In genomic region chr3:95216655-95217254, GRCm38 (mm10) we compare ENCODE assay signal across 8 mouse cellular contexts. TPM values are rescaled to one million over a fixed set of nuclear protein-coding genes. Genes with fewer than 3 reads are reported as not detected.
DNase-seq lines count a peak whose midpoint lies in the region; ATAC-seq and TF ChIP-seq lines count a peak whose summit lies in the region.

No protein-coding gene starts in this region.

- TF ChIP-seq EP300 in MEL (IDR thresholded peaks at IDR 0.05; ENCODE audit: low read depth in 1 of 2, low read length in 2 of 2), result no peak

- DNase-seq in heart, postnatal 25 days (ENCODE audit: low spot score), result no peak
- DNase-seq in MEL (ENCODE audit: low read depth, low spot score), result peak; percentile 55
- DNase-seq in midbrain, embryonic 11.5 days (ENCODE audit: low spot score, missing footprints), result peak; percentile 82
- DNase-seq in layer of hippocampus, postnatal 14 days (ENCODE audit: low spot score in 2 of 2), result no peak
- DNase-seq in gastrocnemius, postnatal 36 days, result no peak
- DNase-seq in kidney, postnatal 25 days, result no peak

- H3K4me2 ChIP-seq in heart, embryonic 14.5 days (ENCODE audit: low read length), result peak overlapping the region; percentile 63
- H3K4me2 ChIP-seq in hindbrain, embryonic 13.5 days, result peak overlapping the region; percentile 65
- H3K4me2 ChIP-seq in midbrain, embryonic 11.5 days, result peak overlapping the region; percentile 60

- no peak for TF ChIP-seq RAD21 in MEL (IDR thresholded peaks at IDR 0.05; ENCODE audit: low read depth, low read length)

- H3K4me3 ChIP-seq in heart, embryonic 14.5 days (ENCODE audit: control insufficient read depth in 1 of 2, insufficient read depth in 1 of 2, low read depth in 1 of 2, low read length in 2 of 2), result peak overlapping the region; percentile 85 to 96
- H3K4me3 ChIP-seq in MEL (ENCODE audit: control insufficient read depth in 1 of 2, insufficient read depth in 1 of 2, low read depth in 2 of 2, low read length in 2 of 2), result peak overlapping the region; percentile 41 to 74
- H3K4me3 ChIP-seq in hindbrain, embryonic 13.5 days, result peak overlapping the region; percentile 71
- peak overlapping the region; percentile 82 for H3K4me3 ChIP-seq in midbrain, embryonic 11.5 days (ENCODE audit: low read depth, low read length)

- ATAC-seq in heart, embryonic 14.5 days (ENCODE audit: insufficient number of reproducible peaks, insufficient read depth, low FRiP score, low read depth), result 0 out of 2 replicates have a peak, but pooled peaks have one; percentile 15
- ATAC-seq in hindbrain, embryonic 13.5 days (ENCODE audit: low FRiP score), result no peak
- ATAC-seq in midbrain, embryonic 11.5 days (ENCODE audit: low FRiP score), result no peak; the same call in 1 of the 2 replicates

- 18% methylated on average over 4 of the region's 4 CpGs for WGBS in heart, embryonic 14.5 days
- 24% methylated on average over 4 of the region's 4 CpGs for WGBS in hindbrain, embryonic 13.5 days
- 23% methylated on average over 4 of the region's 4 CpGs for WGBS in midbrain, embryonic 11.5 days

- peak overlapping the region; percentile 60 to 99 for H3K27ac ChIP-seq in heart, embryonic 14.5 days (replicated peaks in 1 of 2; ENCODE audit: control insufficient read depth in 1 of 2, insufficient read depth in 1 of 2, low read depth in 2 of 2, low read length in 2 of 2)
- H3K27ac ChIP-seq in MEL (ENCODE audit: control insufficient read depth, low read depth, low read length), result peak overlapping the region; percentile 65
- peak overlapping the region; percentile 96 for H3K27ac ChIP-seq in hindbrain, embryonic 13.5 days
- peak overlapping the region; percentile 96; the same call in 1 of the 2 replicates for H3K27ac ChIP-seq in midbrain, embryonic 11.5 days (ENCODE audit: low read depth, low read length)

- TF ChIP-seq POLR2A in MEL (IDR thresholded peaks at IDR 0.05; ENCODE audit: control insufficient read depth in 1 of 2, insufficient read depth in 1 of 2, low read depth in 1 of 2, low read length in 2 of 2, poor library complexity in 1 of 2), result no peak

- peaks cover 50% of the 10 kb centered on the region for H3K36me3 ChIP-seq in heart, embryonic 14.5 days (ENCODE audit: control insufficient read depth, insufficient read depth, low read length)
- H3K36me3 ChIP-seq in MEL (ENCODE audit: control insufficient read depth in 1 of 2, insufficient read depth in 2 of 2, low read length in 2 of 2), result peaks cover 6 to 25% of the 10 kb centered on the region in 2 experiments
- H3K36me3 ChIP-seq in hindbrain, embryonic 13.5 days, result peaks cover 57% of the 10 kb centered on the region
- peaks cover 10% of the 10 kb centered on the region for H3K36me3 ChIP-seq in midbrain, embryonic 11.5 days (ENCODE audit: control insufficient read depth, insufficient read depth, low read length)

- no peak; a peak in 1 of 6 replicates for TF ChIP-seq CTCF in MEL (IDR thresholded peaks at IDR 0.05 in 2 of 3, conservative IDR thresholded peaks at IDR 0.05 in 1 of 3; ENCODE audit: control insufficient read depth in 1 of 3, insufficient read depth in 1 of 3, low read depth in 2 of 3, low read length in 3 of 3, poor library complexity in 1 of 3, severe bottlenecking in 1 of 3)

- intact Hi-C loops in heart, postnatal 25 days (cut with DNase I), result loop anchor here (1.0 to 5.0 kb wide), 4 partner anchors 12 to 74 kb away; partner anchors contain the start of genes Cdc42se1, Mindy1 and Tnfaip8l2
- intact Hi-C loops in gastrocnemius, postnatal 36 days (cut with DNase I), result loop anchor here (5.0 kb wide), 1 partner anchor 74 kb away; the partner anchor contains the start of gene Tnfaip8l2

- H3K9ac ChIP-seq in heart, embryonic 14.5 days (ENCODE audit: low read length), result peak overlapping the region; percentile 97
- peak overlapping the region; percentile 82 for H3K9ac ChIP-seq in MEL (ENCODE audit: control insufficient read depth, low read depth, low read length, poor library complexity, severe bottlenecking)
- peak overlapping the region; percentile 90; the same call in 1 of the 2 replicates for H3K9ac ChIP-seq in hindbrain, embryonic 13.5 days
- H3K9ac ChIP-seq in midbrain, embryonic 11.5 days (ENCODE audit: low read length), result peak overlapping the region; percentile 97

- H3K4me1 ChIP-seq in heart, embryonic 14.5 days (ENCODE audit: control insufficient read depth in 2 of 2, insufficient read depth in 2 of 2, low read length in 2 of 2), result peaks cover 0 to 14% of the 10 kb centered on the region in 2 experiments; a peak in 2 of 4 replicates
- peaks cover 8 to 14% of the 10 kb centered on the region in 2 experiments for H3K4me1 ChIP-seq in MEL (ENCODE audit: control insufficient read depth in 1 of 2, insufficient read depth in 2 of 2, low read length in 2 of 2)
- peaks cover 24% of the 10 kb centered on the region for H3K4me1 ChIP-seq in hindbrain, embryonic 13.5 days (replicated peaks)
- peaks cover 7% of the 10 kb centered on the region for H3K4me1 ChIP-seq in midbrain, embryonic 11.5 days (ENCODE audit: control insufficient read depth, insufficient read depth, low read length)

- H3K27me3 ChIP-seq in heart, embryonic 14.5 days (ENCODE audit: control insufficient read depth, insufficient read depth, low read length), result no peaks in the 10 kb centered on the region
- no peaks in the 10 kb centered on the region for H3K27me3 ChIP-seq in MEL (ENCODE audit: control insufficient read depth in 1 of 2, insufficient read depth in 2 of 2, low read length in 2 of 2)
- no peaks in the 10 kb centered on the region for H3K27me3 ChIP-seq in hindbrain, embryonic 13.5 days
- H3K27me3 ChIP-seq in midbrain, embryonic 11.5 days (ENCODE audit: control insufficient read depth, insufficient read depth, low read length), result no peaks in the 10 kb centered on the region

- H3K79me2 ChIP-seq in MEL (ENCODE audit: control insufficient read depth, insufficient read depth, low read length, poor library complexity), result peaks cover 25% of the 10 kb centered on the region

- no peaks in the 10 kb centered on the region for H3K9me3 ChIP-seq in heart, embryonic 14.5 days (ENCODE audit: control insufficient read depth, low read length)
- no peaks in the 10 kb centered on the region for H3K9me3 ChIP-seq in MEL (replicated peaks; ENCODE audit: insufficient read depth, low read length)
- H3K9me3 ChIP-seq in hindbrain, embryonic 13.5 days, result no peaks in the 10 kb centered on the region
- no peaks in the 10 kb centered on the region for H3K9me3 ChIP-seq in midbrain, embryonic 11.5 days (ENCODE audit: control insufficient read depth, low read length)

RNA-seq across cellular contexts. Expression of gene Gabpb2, which starts 1.0 kb away (rescaled TPM):
- polyA plus RNA-seq in heart, embryonic 14.5 days (2014; fragmentation: Nextera tagmentation; extraction: Ambion mirVana), result 6.6 and 7.9 TPM in 2 replicates
- total RNA-seq in heart, postnatal 25 days (2021), result 10 to 100 TPM; 12.7 to 14.1 TPM
- total RNA-seq in MEL (2012; rRNA removed), result 78.7 and 82.2 TPM in 2 replicates
- 10 to 100 TPM; 72.2 to 92.8 TPM for polyA plus RNA-seq in MEL (2012; ENCODE audit: insufficient read depth in 1 of 2, insufficient read length in 2 of 2, low read depth in 1 of 2, low replicate concordance in 2 of 2, missing spikeins in 1 of 2)
- polyA plus RNA-seq in hindbrain, embryonic 13.5 days (2015; fragmentation: Nextera tagmentation; extraction: Ambion mirVana), result 4.5 and 4.6 TPM in 2 replicates
- 6.0 and 6.9 TPM in 2 replicates for polyA plus RNA-seq in midbrain, embryonic 11.5 days (2014; fragmentation: Nextera tagmentation; extraction: Ambion mirVana)
- total RNA-seq in layer of hippocampus, postnatal 14 days (2021), result 10 to 100 TPM; 10.5 to 11.8 TPM
- 1 to 10 TPM; 6.6 to 8.0 TPM for total RNA-seq in gastrocnemius, postnatal 36 days (2021)

RNA-seq across cellular contexts. Expression of gene Cdc42se1, which starts 11.8 kb away (rescaled TPM):
- 61.7 and 63.3 TPM in 2 replicates for polyA plus RNA-seq in heart, embryonic 14.5 days (2014; fragmentation: Nextera tagmentation; extraction: Ambion mirVana)
- total RNA-seq in heart, postnatal 25 days (2021), result 10 to 100 TPM; 19.9 to 26.0 TPM
- total RNA-seq in MEL (2012; rRNA removed), result 238 and 341 TPM in 2 replicates
- 100 to 1,000 TPM in 1 of 2 experiments, not detected in 1; 472 TPM for polyA plus RNA-seq in MEL (2012; ENCODE audit: insufficient read depth in 1 of 2, insufficient read length in 2 of 2, low read depth in 1 of 2, low replicate concordance in 2 of 2, missing spikeins in 1 of 2)
- 65.5 and 68.9 TPM in 2 replicates for polyA plus RNA-seq in hindbrain, embryonic 13.5 days (2015; fragmentation: Nextera tagmentation; extraction: Ambion mirVana)
- 105 and 106 TPM in 2 replicates for polyA plus RNA-seq in midbrain, embryonic 11.5 days (2014; fragmentation: Nextera tagmentation; extraction: Ambion mirVana)
- 10 to 100 TPM; 85.9 to 87.3 TPM for total RNA-seq in layer of hippocampus, postnatal 14 days (2021)
- total RNA-seq in gastrocnemius, postnatal 36 days (2021), result 10 to 100 TPM; 14.2 to 18.4 TPM

RNA-seq across cellular contexts. Expression of gene Mllt11, which starts 15.2 kb away (rescaled TPM):
- 12.6 and 14.2 TPM in 2 replicates for polyA plus RNA-seq in heart, embryonic 14.5 days (2014; fragmentation: Nextera tagmentation; extraction: Ambion mirVana)
- total RNA-seq in heart, postnatal 25 days (2021), result 1 to 10 TPM; 6.6 to 7.5 TPM
- total RNA-seq in MEL (2012; rRNA removed), result 6.7 and 7.3 TPM in 2 replicates
- polyA plus RNA-seq in MEL (2012; ENCODE audit: insufficient read depth in 1 of 2, insufficient read length in 2 of 2, low read depth in 1 of 2, low replicate concordance in 2 of 2, missing spikeins in 1 of 2), result 10 to 100 TPM in 1 of 2 experiments, not detected in 1; 24.6 TPM
- 307 and 311 TPM in 2 replicates for polyA plus RNA-seq in hindbrain, embryonic 13.5 days (2015; fragmentation: Nextera tagmentation; extraction: Ambion mirVana)
- polyA plus RNA-seq in midbrain, embryonic 11.5 days (2014; fragmentation: Nextera tagmentation; extraction: Ambion mirVana), result 124 and 144 TPM in 2 replicates
- total RNA-seq in layer of hippocampus, postnatal 14 days (2021), result 100 to 1,000 TPM; 496 to 516 TPM
- 10 to 100 TPM; 48.5 to 63.2 TPM for total RNA-seq in gastrocnemius, postnatal 36 days (2021)

RNA-seq across cellular contexts. Expression of gene Gm128, which starts 24.6 kb away (rescaled TPM):
- polyA plus RNA-seq in heart, embryonic 14.5 days (2014; fragmentation: Nextera tagmentation; extraction: Ambion mirVana), result 0.23 and 0.46 TPM in 2 replicates
- not detected for total RNA-seq in heart, postnatal 25 days (2021)
- 0.08 TPM in 1 of 2 replicates, not detected in the other for total RNA-seq in MEL (2012; rRNA removed)
- polyA plus RNA-seq in MEL (2012; ENCODE audit: insufficient read depth in 1 of 2, insufficient read length in 2 of 2, low read depth in 1 of 2, low replicate concordance in 2 of 2, missing spikeins in 1 of 2), result under 1 TPM in 1 of 2 experiments, not detected in 1; 0.18 TPM
- polyA plus RNA-seq in hindbrain, embryonic 13.5 days (2015; fragmentation: Nextera tagmentation; extraction: Ambion mirVana), result 0.19 and 0.26 TPM in 2 replicates
- polyA plus RNA-seq in midbrain, embryonic 11.5 days (2014; fragmentation: Nextera tagmentation; extraction: Ambion mirVana), result 0.18 and 0.48 TPM in 2 replicates
- not detected for total RNA-seq in layer of hippocampus, postnatal 14 days (2021)
- total RNA-seq in gastrocnemius, postnatal 36 days (2021), result not detected

RNA-seq across cellular contexts. Expression of gene Bnipl, which starts 34.2 kb away (rescaled TPM):
- polyA plus RNA-seq in heart, embryonic 14.5 days (2014; fragmentation: Nextera tagmentation; extraction: Ambion mirVana), result not detected in 2 replicates
- total RNA-seq in heart, postnatal 25 days (2021), result not detected
- 0.19 and 0.20 TPM in 2 replicates for total RNA-seq in MEL (2012; rRNA removed)
- polyA plus RNA-seq in MEL (2012; ENCODE audit: insufficient read depth in 1 of 2, insufficient read length in 2 of 2, low read depth in 1 of 2, low replicate concordance in 2 of 2, missing spikeins in 1 of 2), result under 1 TPM in 1 of 2 experiments, not detected in 1; 0.43 TPM
- 0.13 and 0.25 TPM in 2 replicates for polyA plus RNA-seq in hindbrain, embryonic 13.5 days (2015; fragmentation: Nextera tagmentation; extraction: Ambion mirVana)
- 0.20 TPM in 1 of 2 replicates, not detected in the other for polyA plus RNA-seq in midbrain, embryonic 11.5 days (2014; fragmentation: Nextera tagmentation; extraction: Ambion mirVana)
- total RNA-seq in layer of hippocampus, postnatal 14 days (2021), result under 1 TPM in 1 of 2 experiments, not detected in 1; 0.46 TPM
- not detected for total RNA-seq in gastrocnemius, postnatal 36 days (2021)

Comparison
In these comparisons a context has a peak if more than half of its experiments do, and no peak if none do; other contexts are left out.
1. DNase-seq: peak in MEL (single experiment) and midbrain, embryonic 11.5 days (single experiment); none in heart, postnatal 25 days (single experiment), layer of hippocampus, postnatal 14 days (0 of 2), gastrocnemius, postnatal 36 days (0 of 2) and kidney, postnatal 25 days (0 of 2).
2. RNA of gene Mllt11, which starts 15.2 kb away (total RNA-seq): 496 to 516 TPM in layer of hippocampus, postnatal 14 days; 48.5 to 63.2 TPM in gastrocnemius, postnatal 36 days, 6.6 to 7.5 TPM in heart, postnatal 25 days and 6.7 to 7.3 TPM in MEL; every median in the first group is over 4 times any median in the second.
3. Peak in every context shown above with its lines, with median percentiles within 50 percentile points of each other: H3K27ac ChIP-seq, H3K4me2 ChIP-seq, H3K4me3 ChIP-seq and H3K9ac ChIP-seq.